Mouse (Mus musculus) limb, embryonic 13.5 days (tissue): ENCODE results near the gene Gm1043. TPM values are rescaled to one million over a fixed set of nuclear protein-coding genes. Genes with fewer than 3 reads are reported as not detected.

Experiments used
- ATAC-seq: fragments of 200-750 bp; cut with Nextera tagmentation; 2 replicates; pipeline ENCODE4 v1.8.0; 2017; ENCODE audit warnings: low read depth, moderate number of reproducible peaks, moderate TSS enrichment; ENCODE audit not compliant: low FRiP score
- H3K27ac ChIP-seq: fragments of 300-500 bp; sonication (generic); 2 replicates; pipeline ENCODE4 v1.5.1; 2015; ENCODE audit warnings: inconsistent platforms, mild to moderate bottlenecking, moderate library complexity
- H3K27me3 ChIP-seq: fragments of 300-500 bp; sonication (generic); 2 replicates; pipeline ENCODE4 v1.6.1; 2015; ENCODE audit warnings: mild to moderate bottlenecking, inconsistent platforms
- H3K36me3 ChIP-seq: fragments of 300-500 bp; sonication (generic); 2 replicates; pipeline ENCODE4 v1.6.1; 2015; ENCODE audit warnings: inconsistent platforms, mild to moderate bottlenecking, moderate library complexity
- H3K4me1 ChIP-seq: fragments of 300-500 bp; sonication (generic); 2 replicates; pipeline ENCODE4 v1.6.1; 2015; ENCODE audit warnings: inconsistent platforms
- H3K4me2 ChIP-seq: fragments of 300-500 bp; sonication (generic); replicated peaks from 2 replicates; pipeline ENCODE4 v1.6.1; 2015; ENCODE audit warnings: inconsistent platforms, mild to moderate bottlenecking, moderate library complexity
- H3K4me3 ChIP-seq: fragments of 300-500 bp; sonication (generic); 2 replicates; pipeline ENCODE4 v1.5.1; 2015; ENCODE audit warnings: moderate library complexity, mild to moderate bottlenecking, inconsistent platforms
- H3K9ac ChIP-seq: fragments of 300-500 bp; sonication (generic); 2 replicates; pipeline ENCODE4 v1.6.1; 2015; ENCODE audit warnings: mild to moderate bottlenecking, inconsistent platforms
- H3K9me3 ChIP-seq: fragments of 300-500 bp; sonication (generic); 2 replicates; pipeline ENCODE4 v1.6.1; 2016; ENCODE audit warnings: inconsistent platforms
- WGBS: fragments of 180-500 bp; shearing (Covaris S2); methylation state at CpG from one replicate; pipeline ENCODE4 v1.1.7; 2015; 5-methylcytosine and 5-hydroxymethylcytosine counted together
- polyA plus RNA-seq: library from polyadenylated mRNA; unstranded; fragments of >200 nt; fragmentation: Nextera tagmentation; extraction: Ambion mirVana; gene quantifications from 2 replicates; pipeline ENCODE4 v1.2.1, GENCODE M21; 2015

Gene Gm1043
- polyA plus RNA-seq = 0.06 TPM in 1 of 2 replicates, not detected in the other

DNA sequence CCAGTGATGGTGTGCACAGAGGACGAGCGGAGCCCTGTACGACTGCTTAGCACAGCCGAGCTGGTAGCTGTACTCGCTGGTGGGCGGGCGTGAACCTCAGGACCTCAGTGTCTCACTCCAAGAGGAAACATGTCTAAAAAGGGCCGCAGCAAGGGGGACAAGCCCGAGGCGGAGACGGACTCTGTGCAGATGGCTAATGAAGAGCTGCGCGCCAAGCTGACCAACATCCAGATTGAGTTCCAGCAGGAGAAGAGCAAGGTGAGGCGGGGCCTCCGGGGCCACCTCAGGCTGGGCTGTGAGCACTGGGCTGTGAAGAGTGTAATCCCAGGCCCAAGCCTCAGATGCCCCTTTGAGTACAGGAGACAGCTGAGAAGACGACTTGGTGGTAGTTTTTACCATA is at the start of gene Gm1043:
Gene Gm1043 (plus strand): TSS at position 130 of the 400 bp plus-strand sequence.
- H3K4me2 ChIP-seq = no peak within 1 kb of the TSS
- no peaks in the 10 kb centered on the region for H3K9me3 ChIP-seq
- H3K27ac ChIP-seq = no peak within 1 kb of the TSS
- no peak within 1 kb of the TSS for H3K4me3 ChIP-seq
- H3K4me1 ChIP-seq = no peaks in the 10 kb centered on the region
- no peaks in the 10 kb centered on the region for H3K36me3 ChIP-seq
- no peak within 1 kb of the TSS for H3K9ac ChIP-seq
- no peak for ATAC-seq
- H3K27me3 ChIP-seq = peaks cover 18% of the 10 kb centered on the region
- 88% methylated on average over 16 of the region's 16 CpGs for WGBS

GRCm38 (mm10) chr5:37035896-37036295 is 49.3 kb upstream of the Gm1043 start:
- Histone ChIP-seq H3K9me3 (no peaks in the 10 kb centered on the region), H3K27me3 (peaks cover 43% of the 10 kb centered on the region)
- 85% methylated on average over 6 of the region's 6 CpGs for WGBS

GRCm38 (mm10) chr5:37036884-37037283 is 48.3 kb upstream of the Gm1043 start:
- 73% methylated on average over 3 of the region's 3 CpGs for WGBS
- no peaks in the 10 kb centered on the region for H3K4me1 ChIP-seq
- no peak overlapping the region for H3K4me3 ChIP-seq
- H3K4me2 ChIP-seq = no peak overlapping the region
- no peak for ATAC-seq
- H3K36me3 ChIP-seq = no peaks in the 10 kb centered on the region
- H3K27me3 ChIP-seq = peaks cover 43% of the 10 kb centered on the region
- H3K27ac ChIP-seq = no peak overlapping the region
- H3K9me3 ChIP-seq = no peaks in the 10 kb centered on the region
- H3K9ac ChIP-seq = no peak overlapping the region

More at GRCm38 (mm10) chr5:37035896-37036295, 49.3 kb upstream of the Gm1043 start:
- no peak overlapping the region for H3K4me2 ChIP-seq
- ATAC-seq = no peak
- H3K9ac ChIP-seq = no peak overlapping the region
- H3K4me1 ChIP-seq = no peaks in the 10 kb centered on the region
- H3K27ac ChIP-seq = no peak overlapping the region
- no peak overlapping the region for H3K4me3 ChIP-seq
- H3K36me3 ChIP-seq = no peaks in the 10 kb centered on the region

GRCm38 (mm10) chr5:37039908-37040307 is 45.3 kb upstream of the Gm1043 start:
- Histone ChIP-seq H3K4me2 (no peak overlapping the region), H3K9ac (no peak overlapping the region), H3K27ac (no peak overlapping the region), H3K27me3 (peaks cover 39% of the 10 kb centered on the region), H3K9me3 (no peaks in the 10 kb centered on the region), H3K4me3 (no peak overlapping the region), H3K36me3 (no peaks in the 10 kb centered on the region), H3K4me1 (no peaks in the 10 kb centered on the region)
- 82% methylated on average over 6 of the region's 6 CpGs for WGBS
- ATAC-seq = no peak

DNA sequence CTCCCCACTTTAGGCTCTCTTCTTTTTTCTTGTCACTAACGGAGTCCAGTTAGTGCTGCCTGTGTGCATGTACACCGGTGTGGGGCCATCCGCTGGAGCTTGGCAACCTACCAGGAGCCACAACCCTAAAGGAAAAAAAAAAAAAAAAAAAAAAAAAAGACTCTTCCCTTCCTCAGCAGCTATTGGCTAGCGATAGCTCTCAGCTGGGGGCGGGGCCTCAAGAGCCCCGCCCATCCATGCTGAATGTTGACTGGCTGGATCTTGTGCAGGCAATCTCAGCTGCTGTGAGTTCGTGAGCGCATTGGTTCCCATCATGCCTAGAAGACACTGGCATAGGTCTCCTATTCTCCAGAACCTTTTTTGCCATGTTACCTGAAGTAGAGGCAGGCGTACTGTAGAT is 44.5 kb upstream of the Gm1043 start:
- no peaks in the 10 kb centered on the region for H3K36me3 ChIP-seq
- no peaks in the 10 kb centered on the region for H3K9me3 ChIP-seq
- no peak overlapping the region for H3K4me3 ChIP-seq
- no peak overlapping the region for H3K4me2 ChIP-seq
- whole genome bisulfite sequencing = 17% methylated on average over 9 of the region's 9 CpGs
- H3K9ac ChIP-seq = no peak overlapping the region
- no peak for ATAC-seq
- H3K4me1 ChIP-seq = no peaks in the 10 kb centered on the region
- H3K27ac ChIP-seq = no peak overlapping the region
- H3K27me3 ChIP-seq = peaks cover 39% of the 10 kb centered on the region

DNA sequence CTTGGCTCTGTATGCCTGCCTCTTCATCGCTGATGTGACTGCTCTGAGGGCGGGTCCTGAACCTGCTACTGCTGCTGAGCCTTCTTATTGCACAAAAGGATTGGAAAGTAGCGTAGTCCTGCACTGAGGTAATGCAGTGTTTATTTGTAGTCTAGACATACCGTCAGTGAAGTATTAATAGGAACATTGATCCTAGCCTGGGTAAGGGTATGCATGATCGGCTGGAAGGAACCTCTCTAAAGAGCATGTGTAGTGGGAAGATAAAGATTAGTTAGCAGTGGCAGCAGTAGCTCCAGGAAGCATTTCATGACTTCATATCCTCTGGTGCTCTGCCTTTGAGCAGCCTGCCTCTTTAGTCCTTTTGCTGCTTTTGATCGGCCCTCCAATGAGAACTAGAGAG is 43.5 kb upstream of the Gm1043 start:
- Histone ChIP-seq H3K27me3 (peaks cover 34% of the 10 kb centered on the region), H3K9me3 (no peaks in the 10 kb centered on the region), H3K36me3 (no peaks in the 10 kb centered on the region), H3K9ac (no peak overlapping the region), H3K4me1 (no peaks in the 10 kb centered on the region), H3K27ac (no peak overlapping the region), H3K4me2 (no peak overlapping the region), H3K4me3 (no peak overlapping the region)
- ATAC-seq = no peak
- 63% methylated on average over 6 of the region's 6 CpGs for WGBS

DNA sequence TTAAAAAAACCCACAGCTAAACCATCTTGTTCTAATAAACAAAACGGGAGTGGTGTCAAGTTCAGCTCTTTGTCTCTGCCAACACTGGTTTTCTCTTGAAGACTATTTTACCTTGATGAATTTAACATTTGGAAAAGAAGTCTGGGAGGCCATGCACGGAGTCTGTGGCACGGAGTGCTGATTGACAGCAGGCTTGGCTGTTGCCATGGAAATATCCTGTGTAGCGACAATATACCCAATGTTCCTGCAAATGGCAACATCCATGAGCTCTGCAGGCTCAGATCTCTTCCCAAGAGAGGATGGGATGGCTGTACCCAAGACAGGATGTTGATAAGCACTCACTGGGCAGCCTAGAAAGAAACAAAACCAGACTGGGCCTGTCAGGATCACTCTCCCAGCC is 42.2 kb upstream of the Gm1043 start:
- Histone ChIP-seq H3K4me3 (no peak overlapping the region), H3K27ac (no peak overlapping the region), H3K4me2 (no peak overlapping the region), H3K36me3 (no peaks in the 10 kb centered on the region), H3K27me3 (peaks cover 34% of the 10 kb centered on the region), H3K4me1 (no peaks in the 10 kb centered on the region), H3K9ac (no peak overlapping the region), H3K9me3 (no peaks in the 10 kb centered on the region)
- no peak for ATAC-seq
- WGBS = 42% methylated on average over 4 of the region's 4 CpGs

DNA sequence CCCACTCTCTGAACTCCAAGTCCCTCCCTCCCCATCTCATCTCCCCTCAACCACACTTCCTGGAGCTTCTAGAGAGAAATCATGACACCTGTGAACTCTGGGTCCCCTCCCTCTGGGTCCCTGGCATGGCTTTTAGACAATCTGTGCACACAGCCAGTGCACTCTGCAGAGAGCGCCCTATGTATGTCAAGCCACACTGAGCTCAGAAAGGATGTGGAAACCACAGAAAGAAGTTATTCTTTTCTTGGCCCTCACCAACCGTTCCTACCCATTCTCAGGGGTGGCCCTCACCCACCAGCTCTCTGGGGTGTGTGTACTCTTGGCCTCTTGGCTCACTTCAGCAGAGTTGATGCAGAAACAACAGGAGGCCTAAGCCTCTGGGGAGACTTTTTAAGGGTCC is 40.4 kb upstream of the Gm1043 start:
- 69% methylated on average over 2 of the region's 2 CpGs for WGBS
- no peak for ATAC-seq

GRCm38 (mm10) chr5:37045582-37045981 is 39.6 kb upstream of the Gm1043 start:
- Histone ChIP-seq H3K9me3 (no peaks in the 10 kb centered on the region), H3K27ac (no peak overlapping the region), H3K36me3 (no peaks in the 10 kb centered on the region), H3K9ac (no peak overlapping the region), H3K4me3 (no peak overlapping the region), H3K4me2 (no peak overlapping the region), H3K27me3 (peaks cover 18% of the 10 kb centered on the region), H3K4me1 (no peaks in the 10 kb centered on the region)
- ATAC-seq = no peak
- WGBS = 71% methylated on average over 2 of the region's 2 CpGs

More for the DNA sequence above, 40.4 kb upstream of the Gm1043 start:
- no peaks in the 10 kb centered on the region for H3K9me3 ChIP-seq
- peaks cover 24% of the 10 kb centered on the region for H3K27me3 ChIP-seq
- H3K27ac ChIP-seq = no peak overlapping the region
- no peak overlapping the region for H3K9ac ChIP-seq
- no peaks in the 10 kb centered on the region for H3K4me1 ChIP-seq
- no peak overlapping the region for H3K4me3 ChIP-seq
- H3K36me3 ChIP-seq = no peaks in the 10 kb centered on the region
- H3K4me2 ChIP-seq = no peak overlapping the region

DNA sequence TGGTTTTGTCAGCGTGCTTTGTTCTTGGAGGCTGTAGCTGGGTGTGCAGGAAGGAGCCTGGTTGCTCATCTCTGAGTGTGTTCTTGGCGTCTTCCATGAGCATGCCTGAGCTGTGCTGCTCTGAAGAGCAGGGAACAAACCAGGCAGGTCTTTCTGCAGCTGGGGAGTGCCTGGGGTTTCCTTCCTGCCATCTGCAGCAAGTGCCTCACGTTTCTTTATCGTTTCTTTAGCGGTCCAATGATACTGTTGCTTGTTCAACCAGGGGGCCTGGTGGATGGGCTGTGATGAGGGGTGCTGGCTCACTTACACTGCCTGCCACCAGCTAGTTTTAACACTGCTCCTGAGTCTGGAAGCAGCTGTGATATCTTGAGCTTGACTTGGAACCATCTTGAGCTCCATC is 38.4 kb upstream of the Gm1043 start:
- H3K4me1 ChIP-seq = no peaks in the 10 kb centered on the region
- no peak overlapping the region for H3K4me3 ChIP-seq
- no peak overlapping the region for H3K4me2 ChIP-seq
- ATAC-seq = no peak
- no peaks in the 10 kb centered on the region for H3K36me3 ChIP-seq
- 44% methylated on average over 5 of the region's 5 CpGs for WGBS
- H3K27me3 ChIP-seq = peaks cover 6% of the 10 kb centered on the region
- H3K9me3 ChIP-seq = no peaks in the 10 kb centered on the region
- H3K27ac ChIP-seq = no peak overlapping the region
- H3K9ac ChIP-seq = no peak overlapping the region

DNA sequence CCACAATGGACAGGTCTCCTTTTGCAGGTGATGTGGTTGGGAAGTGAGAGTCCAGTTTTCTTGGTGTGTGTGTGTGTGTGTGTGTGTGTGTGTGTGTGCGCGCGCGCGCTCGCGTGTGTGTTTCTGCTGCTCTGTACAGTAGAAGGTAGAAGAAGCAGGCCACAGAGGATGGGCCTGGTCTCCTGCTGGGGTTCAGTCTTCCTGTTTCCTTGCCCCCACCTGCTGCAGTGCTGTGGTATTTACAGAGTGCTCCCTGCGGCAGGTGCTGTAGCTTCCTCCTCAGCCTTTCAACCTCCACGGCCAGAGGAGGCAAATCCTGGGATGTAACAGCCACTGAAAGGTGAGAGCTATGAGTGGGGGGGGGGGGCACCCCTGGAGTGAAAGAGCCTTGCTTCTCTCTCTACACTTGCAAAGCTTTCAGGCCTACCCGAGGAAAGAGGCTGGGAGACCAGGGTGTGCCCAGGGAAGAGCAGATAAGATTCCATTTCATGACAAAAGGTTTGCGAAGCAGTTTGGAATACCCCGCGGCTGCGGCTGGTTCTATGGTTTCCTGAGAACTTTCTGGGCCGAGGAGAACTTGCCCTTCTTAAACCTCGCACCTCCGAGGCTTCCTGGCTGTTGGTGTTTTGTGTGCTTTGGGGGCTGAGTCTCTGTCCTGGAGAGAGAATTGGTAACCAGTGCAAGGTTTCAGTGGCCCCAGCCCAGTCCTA is 37.8 kb upstream of the Gm1043 start:
- H3K4me3 ChIP-seq = no peak overlapping the region
- no peaks in the 10 kb centered on the region for H3K9me3 ChIP-seq
- H3K27ac ChIP-seq = no peak overlapping the region
- H3K36me3 ChIP-seq = no peaks in the 10 kb centered on the region
- ATAC-seq = no peak
- H3K27me3 ChIP-seq = peaks cover under 1% of the 10 kb centered on the region
- no peak overlapping the region for H3K9ac ChIP-seq
- H3K4me1 ChIP-seq = no peaks in the 10 kb centered on the region
- H3K4me2 ChIP-seq = no peak overlapping the region
- 48% methylated on average over 17 of the region's 17 CpGs for WGBS

- Histone ChIP-seq H3K27ac (no peak overlapping the region), H3K4me1 (no peaks in the 10 kb centered on the region), H3K4me3 (no peak overlapping the region), H3K4me2 (no peak overlapping the region), H3K9me3 (no peaks in the 10 kb centered on the region), H3K27me3 (no peaks in the 10 kb centered on the region), H3K36me3 (no peaks in the 10 kb centered on the region), H3K9ac (no peak overlapping the region)
- WGBS = 65% methylated on average over 7 of the region's 7 CpGs
- ATAC-seq = no peak
These were observed 37.2 kb upstream of the Gm1043 start for GRCm38 (mm10) chr5:37047992-37048391.

GRCm38 (mm10) chr5:37049111-37049510 is 36.1 kb upstream of the Gm1043 start:
- Histone ChIP-seq H3K9ac (no peak overlapping the region), H3K4me3 (no peak overlapping the region), H3K36me3 (no peaks in the 10 kb centered on the region), H3K9me3 (no peaks in the 10 kb centered on the region), H3K4me1 (no peaks in the 10 kb centered on the region), H3K4me2 (no peak overlapping the region), H3K27me3 (no peaks in the 10 kb centered on the region), H3K27ac (no peak overlapping the region)
- ATAC-seq = no peak
- 74% methylated on average over 2 of the region's 2 CpGs for WGBS
